ENCODE assay signal across 19 mouse cellular contexts in the genomic region with DNA sequence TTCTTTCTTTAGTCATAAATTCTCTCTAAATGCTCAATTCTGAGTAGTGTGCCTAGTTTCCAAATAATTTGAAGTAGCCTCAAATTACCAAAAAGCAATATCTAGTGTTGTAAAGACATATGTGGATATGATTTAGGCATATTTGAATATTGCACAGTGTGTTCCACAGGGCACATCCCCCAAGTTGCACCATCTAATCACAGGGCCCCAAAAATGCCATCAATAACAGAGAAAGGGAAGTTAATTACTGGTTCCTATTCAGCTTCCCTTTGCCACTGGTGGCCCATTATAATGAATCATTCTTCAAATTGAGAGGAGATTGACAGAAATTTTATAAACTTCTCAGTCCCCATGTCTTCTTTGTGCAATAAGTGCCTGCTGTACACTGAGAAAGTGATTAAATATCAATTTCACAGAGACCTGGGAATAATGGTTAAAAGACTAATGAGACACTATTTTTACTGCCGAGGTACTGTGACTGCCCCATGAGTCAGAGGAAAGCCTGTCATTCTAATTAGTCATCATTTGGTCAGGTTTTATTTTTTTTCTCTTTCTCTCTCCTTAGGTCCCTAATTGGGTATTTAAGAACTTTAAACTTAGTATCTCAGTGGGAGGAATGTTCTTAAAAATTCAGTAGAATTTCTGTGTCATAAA.
DNase-seq lines count a peak whose midpoint lies in the region; ATAC-seq lines count a peak whose summit lies in the region.
"Had no signal": no experiment of that assay in that cellular context is flagged by ENCODE, and none has a peak within 500 bp of the region (broad histone marks: within the 10 kb centered on the region; RNA-seq: fewer than 3 reads in every experiment).

No protein-coding gene starts in this region.

- ATAC-seq in hindbrain, embryonic 11.5 days (ENCODE audit: low FRiP score): peak; percentile 63
- ATAC-seq in hindbrain, embryonic 12.5 days (ENCODE audit: low FRiP score): no peak
- ATAC-seq in kidney, embryonic 15.5 days (replicated peaks; ENCODE audit: low FRiP score): no peak
- ATAC-seq: intestine, embryonic 15.5 days had no signal

- DNase-seq in hindbrain, embryonic 11.5 days (ENCODE audit: low spot score): no peak
- DNase-seq in retina, embryonic 14.5 days (ENCODE audit: low spot score): peak; percentile 8
- no peak for DNase-seq in retina, postnatal 1 day
- peak; percentile 25 for DNase-seq in brain, adult 2 months (ENCODE audit: low read depth, low spot score)
- no peak for DNase-seq in kidney, adult 18-20 months
- DNase-seq: cerebellum, adult 8-10 months; gastrocnemius, postnatal 25 days; heart, adult 2 months; heart, postnatal 4 days; layer of hippocampus, postnatal 36 days; lung, postnatal 4 days; thymus, postnatal 14 days had no signal

- no peaks in the 10 kb centered on the region for H3K36me3 ChIP-seq in hindbrain, embryonic 11.5 days (ENCODE audit: control insufficient read depth, insufficient read depth, low read length)
- H3K36me3 ChIP-seq in hindbrain, embryonic 12.5 days: no peaks in the 10 kb centered on the region
- no peaks in the 10 kb centered on the region for H3K36me3 ChIP-seq in kidney, embryonic 15.5 days
- H3K36me3 ChIP-seq: embryonic facial prominence, embryonic 13.5 days; heart, embryonic 15.5 days; intestine, embryonic 15.5 days; lung, embryonic 15.5 days had no signal

- no peak overlapping the region for H3K9ac ChIP-seq in hindbrain, embryonic 11.5 days (ENCODE audit: low read depth, low read length)
- no peak overlapping the region for H3K9ac ChIP-seq in hindbrain, embryonic 12.5 days
- H3K9ac ChIP-seq in kidney, embryonic 15.5 days: no peak overlapping the region
- H3K9ac ChIP-seq: embryonic facial prominence, embryonic 13.5 days; heart, embryonic 15.5 days; intestine, embryonic 15.5 days; liver, embryonic 14.5 days; lung, embryonic 15.5 days had no signal

- no peaks in the 10 kb centered on the region for H3K27me3 ChIP-seq in hindbrain, embryonic 11.5 days (ENCODE audit: control insufficient read depth, insufficient read depth, low read length)
- H3K27me3 ChIP-seq in hindbrain, embryonic 12.5 days: no peaks in the 10 kb centered on the region
- H3K27me3 ChIP-seq in kidney, embryonic 15.5 days: no peaks in the 10 kb centered on the region
- H3K27me3 ChIP-seq: embryonic facial prominence, embryonic 13.5 days; heart, embryonic 15.5 days; intestine, embryonic 15.5 days; lung, embryonic 15.5 days had no signal

- H3K4me3 ChIP-seq in hindbrain, embryonic 11.5 days (ENCODE audit: low read depth, low read length): no peak overlapping the region
- no peak overlapping the region for H3K4me3 ChIP-seq in hindbrain, embryonic 12.5 days
- no peak overlapping the region for H3K4me3 ChIP-seq in kidney, embryonic 15.5 days (replicated peaks)
- H3K4me3 ChIP-seq: embryonic facial prominence, embryonic 13.5 days; heart, adult 2 months; heart, embryonic 15.5 days; intestine, embryonic 15.5 days; lung, embryonic 15.5 days had no signal

- no peak overlapping the region for H3K27ac ChIP-seq in hindbrain, embryonic 11.5 days (ENCODE audit: low read depth, low read length)
- H3K27ac ChIP-seq in hindbrain, embryonic 12.5 days: no peak overlapping the region
- no peak overlapping the region for H3K27ac ChIP-seq in kidney, embryonic 15.5 days
- H3K27ac ChIP-seq: embryonic facial prominence, embryonic 13.5 days; heart, adult 2 months; heart, embryonic 15.5 days; intestine, embryonic 15.5 days; liver, embryonic 14.5 days; lung, embryonic 15.5 days had no signal

- no peaks in the 10 kb centered on the region for H3K4me1 ChIP-seq in hindbrain, embryonic 11.5 days (replicated peaks; ENCODE audit: control insufficient read depth, insufficient read depth, low read length)
- H3K4me1 ChIP-seq in hindbrain, embryonic 12.5 days: no peaks in the 10 kb centered on the region
- no peaks in the 10 kb centered on the region for H3K4me1 ChIP-seq in kidney, embryonic 15.5 days
- H3K4me1 ChIP-seq: embryonic facial prominence, embryonic 13.5 days; heart, embryonic 15.5 days; intestine, embryonic 15.5 days; lung, embryonic 15.5 days had no signal

- WGBS in hindbrain, embryonic 11.5 days: 39% methylated on average over 1 of the region's 1 CpGs
- 38% methylated on average over 1 of the region's 1 CpGs for WGBS in hindbrain, embryonic 12.5 days
- WGBS in kidney, embryonic 15.5 days: 42% methylated on average over 1 of the region's 1 CpGs

- H3K9me3 ChIP-seq in hindbrain, embryonic 11.5 days (ENCODE audit: control insufficient read depth, low read length): no peaks in the 10 kb centered on the region
- H3K9me3 ChIP-seq in hindbrain, embryonic 12.5 days (replicated peaks): no peaks in the 10 kb centered on the region
- H3K9me3 ChIP-seq in kidney, embryonic 15.5 days (replicated peaks): no peaks in the 10 kb centered on the region
- H3K9me3 ChIP-seq: embryonic facial prominence, embryonic 13.5 days; heart, embryonic 15.5 days; intestine, embryonic 15.5 days; lung, embryonic 15.5 days had no signal

- no peak overlapping the region for H3K4me2 ChIP-seq in hindbrain, embryonic 11.5 days (replicated peaks; ENCODE audit: low read depth, low read length)
- H3K4me2 ChIP-seq in hindbrain, embryonic 12.5 days (replicated peaks): no peak overlapping the region
- H3K4me2 ChIP-seq in kidney, embryonic 15.5 days: no peak overlapping the region
- H3K4me2 ChIP-seq: embryonic facial prominence, embryonic 13.5 days; heart, embryonic 15.5 days; intestine, embryonic 15.5 days; lung, embryonic 15.5 days had no signal

Comparison
In these comparisons a context has a peak if more than half of its experiments do, and no peak if none do; other contexts are left out.
1. DNase-seq: peak in retina, embryonic 14.5 days (single experiment) and brain, adult 2 months (single experiment); none in hindbrain, embryonic 11.5 days (single experiment), retina, postnatal 1 day (single experiment) and kidney, adult 18-20 months (single experiment).